Mouse (Mus musculus) limb, embryonic 13.5 days (tissue): ENCODE measurements around the gene Pof1b. TPM values are rescaled to one million over a fixed set of nuclear protein-coding genes. Genes with fewer than 3 reads are reported as not detected.

Source experiments
- ATAC-seq: fragments of 200-750 bp; cut with Nextera tagmentation; 2 replicates; pipeline ENCODE4 v1.8.0; 2017; ENCODE audit warnings: low read depth, moderate number of reproducible peaks, moderate TSS enrichment; ENCODE audit not compliant: low FRiP score
- H3K27ac ChIP-seq: fragments of 300-500 bp; sonication (generic); 2 replicates; pipeline ENCODE4 v1.5.1; 2015; ENCODE audit warnings: inconsistent platforms, mild to moderate bottlenecking, moderate library complexity
- H3K27me3 ChIP-seq: fragments of 300-500 bp; sonication (generic); 2 replicates; pipeline ENCODE4 v1.6.1; 2015; ENCODE audit warnings: mild to moderate bottlenecking, inconsistent platforms
- H3K36me3 ChIP-seq: fragments of 300-500 bp; sonication (generic); 2 replicates; pipeline ENCODE4 v1.6.1; 2015; ENCODE audit warnings: inconsistent platforms, mild to moderate bottlenecking, moderate library complexity
- H3K4me1 ChIP-seq: fragments of 300-500 bp; sonication (generic); 2 replicates; pipeline ENCODE4 v1.6.1; 2015; ENCODE audit warnings: inconsistent platforms
- H3K4me2 ChIP-seq: fragments of 300-500 bp; sonication (generic); replicated peaks from 2 replicates; pipeline ENCODE4 v1.6.1; 2015; ENCODE audit warnings: inconsistent platforms, mild to moderate bottlenecking, moderate library complexity
- H3K4me3 ChIP-seq: fragments of 300-500 bp; sonication (generic); 2 replicates; pipeline ENCODE4 v1.5.1; 2015; ENCODE audit warnings: moderate library complexity, mild to moderate bottlenecking, inconsistent platforms
- H3K9ac ChIP-seq: fragments of 300-500 bp; sonication (generic); 2 replicates; pipeline ENCODE4 v1.6.1; 2015; ENCODE audit warnings: mild to moderate bottlenecking, inconsistent platforms
- H3K9me3 ChIP-seq: fragments of 300-500 bp; sonication (generic); 2 replicates; pipeline ENCODE4 v1.6.1; 2016; ENCODE audit warnings: inconsistent platforms
- WGBS: fragments of 180-500 bp; shearing (Covaris S2); methylation state at CpG from one replicate; pipeline ENCODE4 v1.1.7; 2015; 5-methylcytosine and 5-hydroxymethylcytosine counted together
- polyA plus RNA-seq: library from polyadenylated mRNA; unstranded; fragments of >200 nt; fragmentation: Nextera tagmentation; extraction: Ambion mirVana; gene quantifications from 2 replicates; pipeline ENCODE4 v1.2.1, GENCODE M21; 2015

Gene Pof1b
- 0.98 and 1.1 TPM in 2 replicates for polyA plus RNA-seq

DNA sequence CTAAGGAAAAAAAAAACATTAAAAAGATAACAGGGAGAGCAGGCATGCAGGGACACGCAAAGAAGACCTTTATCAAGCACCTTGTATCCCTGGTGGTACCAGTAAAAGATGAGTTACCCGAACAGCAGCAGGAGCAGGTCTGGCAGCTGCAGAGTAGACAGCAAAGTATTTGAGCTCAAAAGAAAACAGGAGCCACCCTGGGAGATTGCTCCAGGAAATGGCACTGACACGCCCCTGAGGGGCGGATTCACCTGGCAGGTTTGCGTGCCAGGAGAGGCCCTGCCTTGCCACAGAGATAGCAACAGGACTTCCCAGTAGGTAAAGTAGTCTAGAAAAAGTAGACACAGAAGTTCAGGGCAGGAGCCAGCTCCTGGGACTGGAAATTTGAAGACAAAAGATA lies at the start of gene Pof1b:
Gene Pof1b (minus strand): TSS at position 144 of the 400 bp plus-strand sequence.
- Histone ChIP-seq H3K9me3 (no peaks in the 10 kb centered on the region), H3K9ac (no peak within 1 kb of the TSS), H3K4me1 (no peaks in the 10 kb centered on the region), H3K4me3 (no peak within 1 kb of the TSS), H3K27me3 (no peaks in the 10 kb centered on the region), H3K4me2 (no peak within 1 kb of the TSS), H3K36me3 (no peaks in the 10 kb centered on the region), H3K27ac (no peak within 1 kb of the TSS)
- 63% methylated on average over 5 of the region's 5 CpGs for WGBS
- no peak for ATAC-seq

- no peaks in the 10 kb centered on the region for H3K9me3 ChIP-seq
- no peaks in the 10 kb centered on the region for H3K27me3 ChIP-seq
- H3K4me2 ChIP-seq, result no peak overlapping the region
- no peak overlapping the region for H3K4me3 ChIP-seq
- H3K27ac ChIP-seq, result no peak overlapping the region
- H3K9ac ChIP-seq, result no peak overlapping the region
- no peaks in the 10 kb centered on the region for H3K4me1 ChIP-seq
- no peak for ATAC-seq
- no peaks in the 10 kb centered on the region for H3K36me3 ChIP-seq
Measured at GRCm38 (mm10) chrX:112716587-112716986, 18.1 kb upstream of the Pof1b start.

GRCm38 (mm10) chrX:112694392-112694791 lies 4.1 kb downstream of the Pof1b start:
- WGBS, result 52% methylated on average over 1 of the region's 1 CpGs
- no peak overlapping the region for H3K4me2 ChIP-seq
- H3K36me3 ChIP-seq, result no peaks in the 10 kb centered on the region
- no peaks in the 10 kb centered on the region for H3K4me1 ChIP-seq
- H3K27me3 ChIP-seq, result no peaks in the 10 kb centered on the region
- no peak overlapping the region for H3K27ac ChIP-seq
- no peak overlapping the region for H3K9ac ChIP-seq
- H3K4me3 ChIP-seq, result no peak overlapping the region
- no peaks in the 10 kb centered on the region for H3K9me3 ChIP-seq
- ATAC-seq, result no peak

DNA sequence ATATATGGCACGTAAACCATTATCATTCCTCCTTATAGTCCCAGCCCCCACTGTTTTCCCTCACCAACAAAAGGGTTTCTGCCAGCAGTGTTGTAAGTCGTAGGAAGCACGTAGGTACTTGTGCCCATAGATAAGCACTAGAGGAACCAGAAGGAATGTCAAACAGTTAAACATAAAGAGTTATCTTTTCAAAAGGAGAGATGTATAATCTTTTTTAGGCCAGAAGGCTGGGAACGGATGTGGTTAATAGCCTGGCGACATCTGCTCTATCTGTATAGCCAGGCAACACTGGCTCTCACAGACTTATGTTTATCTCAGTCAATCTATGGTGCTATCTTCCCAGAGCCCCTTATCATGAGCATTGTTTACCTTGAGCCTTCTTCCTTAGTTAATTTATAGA lies 17.8 kb downstream of the Pof1b start:
- Histone ChIP-seq H3K36me3 (no peaks in the 10 kb centered on the region), H3K27ac (no peak overlapping the region), H3K4me2 (no peak overlapping the region), H3K4me3 (no peak overlapping the region), H3K9me3 (no peaks in the 10 kb centered on the region), H3K4me1 (no peaks in the 10 kb centered on the region), H3K27me3 (no peaks in the 10 kb centered on the region), H3K9ac (no peak overlapping the region)
- no peak for ATAC-seq
- 63% methylated on average over 5 of the region's 5 CpGs for WGBS

DNA sequence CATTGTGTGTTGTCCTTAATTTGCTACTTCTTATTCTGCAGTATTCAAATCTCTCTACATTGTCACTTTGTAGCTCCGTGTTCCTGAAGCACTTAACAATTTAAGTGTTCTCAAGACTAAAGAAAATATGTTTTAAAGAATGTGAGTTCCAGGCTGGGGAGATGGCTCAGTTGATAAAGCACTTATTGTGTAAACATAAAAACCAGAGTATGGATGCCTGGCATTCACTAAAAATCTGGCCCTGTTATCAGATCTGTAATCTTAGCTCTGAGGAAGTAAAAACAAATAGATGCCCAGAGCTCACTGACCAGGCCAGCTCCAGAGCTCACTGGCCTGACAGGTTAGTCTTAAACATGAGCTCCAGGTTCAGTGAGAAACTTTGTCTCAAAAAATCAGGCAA lies 22.9 kb downstream of the Pof1b start:
- WGBS, result 59% methylated on average over 1 of the region's 1 CpGs
- Histone ChIP-seq H3K9ac (no peak overlapping the region), H3K4me3 (no peak overlapping the region), H3K9me3 (no peaks in the 10 kb centered on the region), H3K4me1 (no peaks in the 10 kb centered on the region), H3K27me3 (no peaks in the 10 kb centered on the region), H3K4me2 (no peak overlapping the region), H3K27ac (no peak overlapping the region), H3K36me3 (no peaks in the 10 kb centered on the region)
- no peak for ATAC-seq

DNA sequence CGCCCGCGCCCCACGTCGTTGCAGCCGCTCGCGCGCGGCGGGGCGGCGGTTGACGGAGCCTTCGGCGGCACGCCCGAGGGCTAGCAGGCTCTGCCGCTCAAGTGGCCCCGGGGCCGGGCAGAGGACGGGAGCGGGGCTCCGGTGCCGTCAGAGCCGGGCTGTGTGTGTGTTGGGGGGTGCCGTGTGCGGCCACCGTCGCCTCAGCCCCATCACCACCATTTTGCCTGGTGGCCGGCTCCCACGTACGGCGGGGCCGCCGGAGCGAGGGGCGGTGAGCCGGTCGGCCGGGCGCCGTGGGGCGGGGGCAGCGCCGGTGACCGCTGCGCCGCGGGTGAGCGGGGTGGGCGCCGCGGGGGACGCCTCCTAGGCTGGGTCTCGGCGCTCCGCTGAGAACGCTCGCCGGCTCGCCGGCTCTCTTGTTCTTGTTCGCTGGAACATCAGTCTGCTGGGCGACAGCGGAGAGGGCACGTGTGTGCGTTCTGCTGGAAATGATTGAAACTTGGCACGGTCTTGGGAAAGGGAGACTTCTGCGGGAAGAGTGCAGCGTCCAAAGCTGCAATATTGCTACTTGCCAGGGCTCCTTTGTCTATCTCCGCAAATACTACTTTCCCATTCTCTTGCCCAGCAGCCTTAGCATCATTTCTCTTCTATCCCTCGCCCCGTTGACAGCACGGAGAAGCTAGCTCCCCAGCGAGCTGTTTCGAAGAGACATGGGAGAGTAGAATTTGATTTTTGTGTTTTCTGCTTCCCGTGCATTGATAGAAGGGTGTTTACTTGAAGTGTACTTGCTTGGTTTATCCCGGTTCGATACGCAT lies 96.9 kb downstream of the Pof1b start:
- Histone ChIP-seq H3K36me3 (no peaks in the 10 kb centered on the region), H3K27me3 (no peaks in the 10 kb centered on the region), H3K9ac (peak overlapping the region; percentile 81), H3K4me1 (no peaks in the 10 kb centered on the region), H3K27ac (peak overlapping the region; percentile 77; the same call in 1 of the 2 replicates), H3K4me2 (peak overlapping the region; percentile 60), H3K9me3 (no peaks in the 10 kb centered on the region), H3K4me3 (peak overlapping the region; percentile 65)
- WGBS, result 14% methylated on average over 40 of the region's 81 CpGs
- peak; percentile 38 for ATAC-seq

DNA sequence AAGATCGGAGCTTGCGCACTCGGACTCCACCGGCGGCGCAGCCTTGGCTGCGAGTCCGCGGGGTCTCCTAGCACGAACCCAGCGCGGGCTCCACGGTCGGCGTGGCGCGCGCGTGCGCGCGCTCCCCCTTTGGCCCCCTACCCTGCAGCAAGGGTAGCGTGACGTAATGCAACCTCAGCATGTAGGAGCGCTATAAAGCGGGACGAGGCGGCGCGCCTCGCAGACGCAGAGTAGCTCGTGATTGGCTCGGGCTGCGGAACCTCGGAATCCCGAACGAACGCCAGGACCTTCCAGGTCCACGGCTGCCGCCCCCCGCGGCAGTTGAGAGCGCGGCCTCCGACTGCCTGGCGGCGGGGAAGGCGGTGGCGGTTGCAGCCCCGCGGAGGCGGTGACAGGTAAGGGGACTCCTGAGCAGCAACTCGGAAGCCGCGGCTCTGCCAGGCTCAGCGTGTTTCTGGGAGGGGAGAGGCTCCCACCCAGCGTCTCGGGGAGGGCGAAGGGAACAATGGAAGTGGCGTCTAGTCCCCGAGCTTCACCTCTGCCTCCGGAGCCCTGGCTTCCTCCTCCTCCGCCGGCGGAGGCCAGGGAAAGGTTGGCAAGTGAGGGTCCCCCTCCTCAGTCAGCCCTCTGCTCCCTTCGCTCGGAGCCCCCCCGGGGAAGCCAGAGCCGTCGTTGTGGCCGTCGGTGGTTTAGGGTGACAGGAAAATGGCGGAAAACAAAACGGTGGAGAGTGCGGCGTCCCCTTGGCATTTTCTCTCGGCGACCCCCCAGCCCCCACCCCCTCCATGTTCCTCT lies 97.7 kb downstream of the Pof1b start, which contains the start of gene Zfp711:
Gene Zfp711 (plus strand): TSS at position 16 of the 795 bp plus-strand sequence.
- Histone ChIP-seq H3K9ac (peak within 1 kb of the TSS; percentile 81), H3K36me3 (no peaks in the 10 kb centered on the region), H3K4me2 (peak within 1 kb of the TSS; percentile 60), H3K4me1 (no peaks in the 10 kb centered on the region), H3K4me3 (peak within 1 kb of the TSS; percentile 65), H3K9me3 (no peaks in the 10 kb centered on the region), H3K27ac (peak within 1 kb of the TSS; percentile 77; the same call in 1 of the 2 replicates), H3K27me3 (no peaks in the 10 kb centered on the region)
- peak; percentile 98 for ATAC-seq
- 22% methylated on average over 61 of the region's 79 CpGs for WGBS

Other genes with a start within 250 kb of the Pof1b start
- not detected in 2 replicates for gene 2010106E10Rik, start 203.4 kb downstream of the Pof1b start, polyA plus RNA-seq
- 16.8 and 18.8 TPM in 2 replicates for gene Zfp711, start 98.1 kb downstream of the Pof1b start, polyA plus RNA-seq